Mouse (Mus musculus) heart, postnatal 0 days (tissue): Measurements from ENCODE around the gene Eed. TPM values are rescaled to one million over a fixed set of nuclear protein-coding genes. Genes with fewer than 3 reads are reported as not detected.

ENCODE experiments used
- ATAC-seq: fragments of 200-750 bp; cut with Nextera tagmentation; 2 replicates; pipeline ENCODE4 v1.8.0; 2017; ENCODE audit warnings: low read depth, moderate number of reproducible peaks, moderate library complexity; ENCODE audit not compliant: insufficient read depth
- DNase-seq: peaks from one replicate; pipeline ENCODE4 v3.0.0-alpha.2; 2016; ENCODE audit warnings: low spot score
- H3K27ac ChIP-seq: fragments of 300-500 bp; sonication (generic); 2 replicates; pipeline ENCODE4 v1.5.1; 2014; ENCODE audit warnings: low read depth, mild to moderate bottlenecking
- H3K27me3 ChIP-seq: fragments of 300-500 bp; sonication (generic); 2 replicates; pipeline ENCODE4 v1.6.1; 2014; ENCODE audit warnings: low read length, mixed read lengths; ENCODE audit not compliant: control insufficient read depth, insufficient read depth
- H3K36me3 ChIP-seq: fragments of 300-500 bp; sonication (generic); replicated peaks from 2 replicates; pipeline ENCODE4 v1.6.1; 2014; ENCODE audit warnings: low read length, mixed read lengths; ENCODE audit not compliant: control insufficient read depth, insufficient read depth
- H3K4me1 ChIP-seq: fragments of 300-500 bp; sonication (generic); 2 replicates; pipeline ENCODE4 v1.6.1; 2014; ENCODE audit warnings: antibody characterized with exemption; ENCODE audit not compliant: control insufficient read depth, insufficient read depth
- H3K4me2 ChIP-seq: fragments of 300-500 bp; sonication (generic); 2 replicates; pipeline ENCODE4 v1.6.1; 2014; ENCODE audit warnings: low read depth, mild to moderate bottlenecking, low read length, moderate library complexity
- H3K4me3 ChIP-seq: fragments of 300-500 bp; sonication (generic); 2 replicates; pipeline ENCODE4 v1.5.1; 2014; ENCODE audit warnings: low read depth, low read length
- H3K9ac ChIP-seq: fragments of 300-500 bp; sonication (generic); replicated peaks from 2 replicates; pipeline ENCODE4 v1.6.1; 2014; ENCODE audit warnings: low read depth, low read length, mixed read lengths
- H3K9me3 ChIP-seq: fragments of 300-500 bp; sonication (generic); replicated peaks from 2 replicates; pipeline ENCODE4 v1.6.1; 2016; ENCODE audit warnings: low read length; ENCODE audit not compliant: control insufficient read depth
- CTCF ChIP-seq: IDR thresholded peaks from 2 replicates; pipeline ENCODE4 v1.5.1; 2016; ENCODE audit warnings: antibody characterized with exemption, control low read depth, low read depth
- EP300 ChIP-seq: IDR thresholded peaks from 2 replicates; pipeline ENCODE4 v1.6.1; 2016; ENCODE audit warnings: antibody characterized with exemption, low read depth
- WGBS: fragments of 180-500 bp; shearing (Covaris S2); extraction: QIAGEN DNeasy Blood & Tissue Kit; methylation state at CpG from one replicate; pipeline ENCODE4 v1.1.7; 2014; 5-methylcytosine and 5-hydroxymethylcytosine counted together
- polyA plus RNA-seq: library from polyadenylated mRNA; unstranded; fragments of >200 nt; fragmentation: Nextera tagmentation; extraction: Ambion mirVana; gene quantifications from 2 replicates; pipeline ENCODE4 v1.2.1, GENCODE M21; 2015
- total RNA-seq: library from RNA; depleted of rRNA; stranded (reverse); fragments of >200 nt; gene quantifications from 2 replicates; pipeline ENCODE4 v1.2.3, GENCODE M21; 2014; ENCODE audit warnings: low replicate concordance

Eed gene
- total and polyA plus RNA-seq, 2 experiments from 2014 or later: 27.9 to 38.1 TPM

- ATAC-seq (peak; percentile 49), DNase-seq (no peak)
- H3K4me1 ChIP-seq: peaks cover 13% of the 10 kb centered on the region
- peak overlapping the region; percentile 87 for H3K4me3 ChIP-seq
- TF ChIP-seq EP300 (no peak), CTCF (no peak)
- H3K4me2 ChIP-seq: peak overlapping the region; percentile 95
- H3K36me3 ChIP-seq: peaks cover 16% of the 10 kb centered on the region
- WGBS: under 1% methylated on average over 30 of the region's 31 CpGs
- peak overlapping the region; percentile 99 for H3K27ac ChIP-seq
- H3K9ac ChIP-seq: peak overlapping the region; percentile 93
- no peaks in the 10 kb centered on the region for H3K27me3 ChIP-seq
- no peaks in the 10 kb centered on the region for H3K9me3 ChIP-seq
These were observed 674 bp downstream of the Eed start for GRCm38 (mm10) chr7:89980133-89980484.

- Histone ChIP-seq H3K9ac (peak overlapping the region; percentile 93), H3K27me3 (no peaks in the 10 kb centered on the region), H3K36me3 (peaks cover 16% of the 10 kb centered on the region), H3K4me2 (peak overlapping the region; percentile 95), H3K9me3 (no peaks in the 10 kb centered on the region), H3K4me1 (peaks cover 13% of the 10 kb centered on the region), H3K27ac (peak overlapping the region; percentile 99), H3K4me3 (peak overlapping the region; percentile 87)
- ATAC-seq (no peak), DNase-seq (peak; percentile 20)
- 3% methylated on average over 23 of the region's 23 CpGs for WGBS
- no peak for TF ChIP-seq EP300
- no peak for TF ChIP-seq CTCF
These were observed 1.2 kb downstream of the Eed start for GRCm38 (mm10) chr7:89979432-89980130.

- no peak overlapping the region for H3K27ac ChIP-seq
- H3K4me2 ChIP-seq: no peak overlapping the region
- no peaks in the 10 kb centered on the region for H3K9me3 ChIP-seq
- DNase-seq (no peak), ATAC-seq (no peak)
- H3K9ac ChIP-seq: no peak overlapping the region
- peaks cover 13% of the 10 kb centered on the region for H3K4me1 ChIP-seq
- TF ChIP-seq CTCF (no peak), EP300 (no peak)
- H3K27me3 ChIP-seq: no peaks in the 10 kb centered on the region
- H3K4me3 ChIP-seq: no peak overlapping the region
- H3K36me3 ChIP-seq: peaks cover 30% of the 10 kb centered on the region
- 94% methylated on average over 7 of the region's 7 CpGs for WGBS
These were observed 4.0 kb downstream of the Eed start for GRCm38 (mm10) chr7:89976796-89977195.

- Histone ChIP-seq H3K4me2 (no peak overlapping the region), H3K9me3 (no peaks in the 10 kb centered on the region), H3K9ac (no peak overlapping the region), H3K4me1 (peaks cover 10% of the 10 kb centered on the region), H3K36me3 (peaks cover 33% of the 10 kb centered on the region), H3K27me3 (no peaks in the 10 kb centered on the region), H3K27ac (no peak overlapping the region), H3K4me3 (no peak overlapping the region)
- TF ChIP-seq EP300 (no peak), CTCF (no peak)
- 88% methylated on average over 1 of the region's 1 CpGs for WGBS
- no peak for DNase-seq
- ATAC-seq: no peak
These were observed 5.2 kb downstream of the Eed start for GRCm38 (mm10) chr7:89975571-89975970.

GRCm38 (mm10) chr7:89967235-89967634 lies 13.5 kb downstream of the Eed start:
- TF ChIP-seq EP300: no peak
- no peak for TF ChIP-seq CTCF
- ATAC-seq (no peak), DNase-seq (no peak)
- H3K9ac ChIP-seq: no peak overlapping the region
- H3K27ac ChIP-seq: no peak overlapping the region
- H3K4me3 ChIP-seq: no peak overlapping the region
- H3K36me3 ChIP-seq: peaks cover 72% of the 10 kb centered on the region
- 72% methylated on average over 2 of the region's 2 CpGs for WGBS
- H3K4me2 ChIP-seq: no peak overlapping the region
- H3K9me3 ChIP-seq: no peaks in the 10 kb centered on the region
- H3K4me1 ChIP-seq: no peaks in the 10 kb centered on the region
- H3K27me3 ChIP-seq: no peaks in the 10 kb centered on the region

DNA sequence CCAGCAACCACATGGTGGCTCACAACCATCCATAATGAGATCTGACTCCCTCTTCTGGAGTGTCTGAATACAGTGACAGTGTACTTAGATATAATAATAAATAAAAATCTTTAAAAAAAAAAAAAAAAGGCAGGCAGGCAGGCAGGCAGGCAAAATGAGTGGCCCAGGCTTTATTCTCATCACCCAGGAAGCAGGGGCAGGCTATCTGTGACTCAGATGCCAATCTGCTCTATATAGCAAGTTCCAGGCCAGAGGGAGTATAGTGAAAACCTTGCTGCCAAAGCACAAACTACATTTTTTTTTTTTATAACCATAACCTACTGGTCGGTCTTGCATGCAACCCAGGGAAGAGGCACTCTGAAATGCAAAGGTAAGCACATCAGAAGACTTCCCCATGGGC lies 14.0 kb downstream of the Eed start:
- Histone ChIP-seq H3K4me2 (no peak overlapping the region), H3K9me3 (no peaks in the 10 kb centered on the region), H3K4me3 (no peak overlapping the region), H3K9ac (no peak overlapping the region), H3K36me3 (peaks cover 74% of the 10 kb centered on the region), H3K4me1 (no peaks in the 10 kb centered on the region), H3K27ac (no peak overlapping the region), H3K27me3 (no peaks in the 10 kb centered on the region)
- DNase-seq (no peak), ATAC-seq (no peak)
- WGBS: 79% methylated on average over 1 of the region's 1 CpGs
- no peak for TF ChIP-seq EP300
- no peak for TF ChIP-seq CTCF
